Mouse (Mus musculus) thymus, postnatal 0 days (tissue): Measurements from ENCODE around the gene Hacd2. TPM values are rescaled to one million over a fixed set of nuclear protein-coding genes. Genes with fewer than 3 reads are reported as not detected.

Experiments used
- polyA plus RNA-seq: library from polyadenylated mRNA; unstranded; fragments of >200 nt; fragmentation: Nextera tagmentation; extraction: Ambion mirVana; gene quantifications from 2 replicates; pipeline ENCODE4 v1.2.1, GENCODE M21; 2015

Hacd2 gene
- polyA plus RNA-seq, 1 experiment from 2014 or later, result 46.7 TPM

Other genes starting within 250 kb of the Hacd2 start
- 0.49 and 0.57 TPM in 2 replicates for gene Adcy5, start 132.4 kb downstream of the Hacd2 start, polyA plus RNA-seq